Mouse (Mus musculus): ENCODE data around the gene Peli1. TPM values are rescaled to one million over a fixed set of nuclear protein-coding genes. Genes with fewer than 3 reads are reported as not detected.
"Not testable (repeated sequence)": the region's sequence is repeated elsewhere in the genome, so short reads cannot be mapped to it uniquely, and the experiment has no call there.

Gene Peli1
- polyA plus RNA-seq, 1 experiment = 9.1 TPM

DNA sequence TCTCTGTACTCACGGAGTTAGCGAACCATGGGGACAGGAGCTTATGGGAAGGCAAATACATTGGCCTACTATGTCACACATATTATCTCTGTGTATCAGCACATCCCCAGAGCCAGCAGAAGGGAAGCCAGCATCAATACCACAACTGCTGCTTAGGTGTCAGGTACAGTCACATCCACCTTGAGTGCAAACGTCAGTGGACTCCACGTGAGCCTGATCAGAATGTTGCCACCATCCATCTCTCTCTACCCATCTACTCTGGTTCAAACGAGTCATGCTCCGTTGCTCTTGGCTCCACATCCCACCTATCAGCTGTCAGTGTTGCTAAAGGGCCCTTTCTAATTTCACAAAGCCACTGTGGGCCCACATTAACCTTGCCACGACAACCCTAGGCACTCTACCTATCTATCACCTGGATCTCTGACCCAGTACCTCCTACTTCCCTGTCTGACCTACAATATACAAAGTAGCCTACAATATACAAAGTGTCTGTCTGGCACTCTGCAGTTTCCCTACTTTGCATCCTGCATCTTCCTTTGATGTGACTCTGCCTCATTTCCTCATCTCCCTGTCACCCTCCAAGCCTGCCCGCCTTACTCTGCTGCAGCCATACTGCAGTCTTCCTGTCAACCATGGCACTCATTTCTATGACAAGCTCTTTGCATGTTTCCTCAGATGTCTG is 73.4 kb downstream of the Peli1 start:
- no peak for TF ChIP-seq POLR2A (IDR thresholded peaks at IDR 0.05; ENCODE audit: borderline replicate concordance, control insufficient read depth, low read depth, low read length)
- no peak for TF ChIP-seq CTCF (IDR thresholded peaks at IDR 0.05; ENCODE audit: control insufficient read depth, insufficient read depth, low read length)
- Histone ChIP-seq H3K4me3 (replicated peaks; ENCODE audit: control insufficient read depth, low read depth, low read length) (no peak overlapping the region), H3K4me1 (ENCODE audit: control insufficient read depth, insufficient read depth, low read length) (no peaks in the 10 kb centered on the region; the same call in 1 of the 2 replicates), H3K27ac (ENCODE audit: control insufficient read depth, insufficient read depth, low read depth, low read length, poor library complexity) (no peak overlapping the region)
- WGBS = 76% methylated on average over 8 of the region's 8 CpGs

DNA sequence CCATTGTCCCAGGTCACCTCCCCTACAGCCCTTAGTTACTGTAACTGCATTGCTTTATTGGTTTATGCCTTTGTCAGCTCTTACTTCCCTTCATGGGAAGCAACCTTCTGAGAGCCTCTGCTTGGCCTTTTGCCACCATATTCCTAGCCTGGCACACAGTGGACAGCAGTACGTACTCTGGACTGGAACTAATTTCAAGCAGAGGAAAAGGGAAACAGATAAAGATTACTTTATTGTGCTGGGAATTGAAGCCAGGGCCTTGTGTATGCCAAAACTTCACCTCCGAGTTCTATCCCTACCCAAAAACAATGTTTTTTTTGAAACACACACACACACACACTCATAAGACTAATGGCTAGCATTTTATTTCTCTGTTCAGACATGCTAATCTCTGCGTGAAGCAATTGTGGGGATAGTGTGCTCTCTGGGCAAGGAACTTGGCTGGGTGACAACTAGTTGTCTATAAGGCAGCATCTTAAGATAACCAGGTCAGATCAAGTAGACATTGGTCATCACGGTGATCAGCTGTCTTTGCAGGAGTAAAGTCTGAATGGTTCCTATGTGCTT is 74.0 kb downstream of the Peli1 start:
- no peak overlapping the region for H3K4me3 ChIP-seq (replicated peaks; ENCODE audit: control insufficient read depth, low read depth, low read length)
- TF ChIP-seq POLR2A (IDR thresholded peaks at IDR 0.05; ENCODE audit: borderline replicate concordance, control insufficient read depth, low read depth, low read length) (no peak), CTCF (IDR thresholded peaks at IDR 0.05; ENCODE audit: control insufficient read depth, insufficient read depth, low read length) (no peak)
- 73% methylated on average over 4 of the region's 4 CpGs for WGBS
- H3K27ac ChIP-seq (ENCODE audit: control insufficient read depth, insufficient read depth, low read depth, low read length, poor library complexity) = no peak overlapping the region
- no peaks in the 10 kb centered on the region; the same call in 1 of the 2 replicates for H3K4me1 ChIP-seq (ENCODE audit: control insufficient read depth, insufficient read depth, low read length)

DNA sequence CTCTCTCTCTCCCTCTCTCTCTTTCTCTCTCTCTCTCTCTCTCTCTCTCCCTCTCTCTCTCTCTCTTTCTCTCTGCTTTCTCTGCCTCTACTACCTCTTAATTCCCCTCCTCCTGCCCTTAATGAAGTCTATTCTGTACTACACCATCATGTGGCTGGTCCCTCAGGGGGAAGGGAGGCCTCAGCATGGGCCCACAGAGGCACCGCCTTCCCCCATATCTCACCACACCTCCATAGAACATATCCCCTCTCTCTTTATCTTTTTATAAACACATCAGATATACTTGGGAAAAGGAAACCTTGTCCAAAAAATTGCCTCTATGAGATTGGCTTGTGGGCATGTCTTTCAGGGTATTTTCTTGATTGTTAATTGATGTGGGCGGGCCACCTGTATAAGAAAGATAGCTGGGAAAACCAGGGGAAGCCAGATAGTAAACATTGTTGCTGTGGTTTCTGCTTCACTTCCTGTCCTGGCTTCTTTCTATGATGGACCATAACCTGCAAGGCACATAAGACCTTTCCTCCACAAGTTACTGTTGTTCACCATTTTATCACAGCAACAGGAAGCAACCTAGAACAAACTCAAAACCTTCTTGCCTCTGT is 75.5 kb downstream of the Peli1 start:
- no peaks in the 10 kb centered on the region; the same call in 1 of the 2 replicates for H3K4me1 ChIP-seq (ENCODE audit: control insufficient read depth, insufficient read depth, low read length)
- no peak overlapping the region for H3K27ac ChIP-seq (ENCODE audit: control insufficient read depth, insufficient read depth, low read depth, low read length, poor library complexity)
- WGBS = 61% methylated on average over 2 of the region's 2 CpGs
- TF ChIP-seq CTCF (IDR thresholded peaks at IDR 0.05; ENCODE audit: control insufficient read depth, insufficient read depth, low read length) (no peak), POLR2A (IDR thresholded peaks at IDR 0.05; ENCODE audit: borderline replicate concordance, control insufficient read depth, low read depth, low read length) (no peak)
- H3K4me3 ChIP-seq (replicated peaks; ENCODE audit: control insufficient read depth, low read depth, low read length) = no peak overlapping the region

DNA sequence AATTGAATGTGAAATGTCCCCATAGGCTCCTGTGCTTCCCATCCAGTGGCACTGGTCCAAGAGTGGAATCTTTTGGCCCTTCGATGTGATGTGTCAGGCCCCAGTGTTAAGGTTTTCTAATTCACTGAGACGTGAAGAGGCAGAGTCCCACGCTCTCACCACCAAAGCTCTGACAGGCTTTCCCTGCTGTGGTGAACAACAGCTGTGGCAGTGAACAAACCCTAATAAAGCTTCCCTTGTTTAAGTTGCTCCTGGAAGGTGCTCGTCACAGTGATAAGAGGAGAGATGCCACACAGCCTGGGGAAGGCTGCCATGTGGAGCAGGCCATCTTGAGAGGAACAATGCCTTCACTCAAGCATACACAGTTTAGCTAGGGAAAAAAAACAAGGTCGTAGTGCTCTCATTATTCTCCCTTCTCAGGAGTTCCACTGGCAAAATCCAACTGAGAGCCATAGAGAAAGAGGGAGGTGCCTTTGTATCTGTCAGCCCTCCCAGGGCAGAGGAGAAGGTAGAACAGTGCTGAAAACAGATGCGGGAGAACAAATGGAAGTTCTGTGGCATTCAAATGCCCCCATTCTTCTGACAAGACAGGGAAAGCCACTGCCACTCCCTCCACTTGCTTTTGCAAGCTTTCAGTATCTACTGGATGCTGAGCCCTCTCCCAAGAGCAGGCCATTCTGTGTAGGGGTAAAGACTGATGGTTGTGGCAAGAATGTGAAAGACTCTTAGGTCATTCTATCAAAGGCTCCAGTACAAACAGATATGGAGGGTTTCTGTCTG is 77.9 kb downstream of the Peli1 start:
- Histone ChIP-seq H3K4me3 (replicated peaks; ENCODE audit: control insufficient read depth, low read depth, low read length) (no peak overlapping the region), H3K4me1 (ENCODE audit: control insufficient read depth, insufficient read depth, low read length) (peaks cover 1% of the 10 kb centered on the region; the same call in 1 of the 2 replicates), H3K27ac (ENCODE audit: control insufficient read depth, insufficient read depth, low read depth, low read length, poor library complexity) (no peak overlapping the region)
- no peak for TF ChIP-seq POLR2A (IDR thresholded peaks at IDR 0.05; ENCODE audit: borderline replicate concordance, control insufficient read depth, low read depth, low read length)
- TF ChIP-seq CTCF (IDR thresholded peaks at IDR 0.05; ENCODE audit: control insufficient read depth, insufficient read depth, low read length) = no peak
- WGBS = 84% methylated on average over 6 of the region's 6 CpGs

GRCm38 (mm10) chr11:21169608-21169860 is 78.4 kb downstream of the Peli1 start:
- 94% methylated on average over 1 of the region's 1 CpGs for WGBS
- not testable (repeated sequence) for H3K4me3 ChIP-seq (replicated peaks; ENCODE audit: control insufficient read depth, low read depth, low read length); H3K4me1 ChIP-seq (ENCODE audit: control insufficient read depth, insufficient read depth, low read length); H3K27ac ChIP-seq (ENCODE audit: control insufficient read depth, insufficient read depth, low read depth, low read length, poor library complexity)

- Histone ChIP-seq H3K4me3 (replicated peaks; ENCODE audit: control insufficient read depth, low read depth, low read length) (no peak overlapping the region), H3K27ac (ENCODE audit: control insufficient read depth, insufficient read depth, low read depth, low read length, poor library complexity) (no peak overlapping the region), H3K4me1 (ENCODE audit: control insufficient read depth, insufficient read depth, low read length) (peaks cover 1% of the 10 kb centered on the region; the same call in 1 of the 2 replicates)
- 76% methylated on average over 3 of the region's 3 CpGs for WGBS
- TF ChIP-seq CTCF (IDR thresholded peaks at IDR 0.05; ENCODE audit: control insufficient read depth, insufficient read depth, low read length) = no peak
- TF ChIP-seq POLR2A (IDR thresholded peaks at IDR 0.05; ENCODE audit: borderline replicate concordance, control insufficient read depth, low read depth, low read length) = no peak
Observed at GRCm38 (mm10) chr11:21172281-21172680, 81.2 kb downstream of the Peli1 start.

- WGBS = 67% methylated on average over 6 of the region's 6 CpGs
- H3K4me3 ChIP-seq (replicated peaks; ENCODE audit: control insufficient read depth, low read depth, low read length) = no peak overlapping the region
- TF ChIP-seq CTCF (IDR thresholded peaks at IDR 0.05; ENCODE audit: control insufficient read depth, insufficient read depth, low read length) (no peak), POLR2A (IDR thresholded peaks at IDR 0.05; ENCODE audit: borderline replicate concordance, control insufficient read depth, low read depth, low read length) (no peak)
- peaks cover 1% of the 10 kb centered on the region; the same call in 1 of the 2 replicates for H3K4me1 ChIP-seq (ENCODE audit: control insufficient read depth, insufficient read depth, low read length)
- peak overlapping the region; percentile 79; the same call in 1 of the 2 replicates for H3K27ac ChIP-seq (ENCODE audit: control insufficient read depth, insufficient read depth, low read depth, low read length, poor library complexity)
Observed at GRCm38 (mm10) chr11:21173926-21174325, 82.8 kb downstream of the Peli1 start.

DNA sequence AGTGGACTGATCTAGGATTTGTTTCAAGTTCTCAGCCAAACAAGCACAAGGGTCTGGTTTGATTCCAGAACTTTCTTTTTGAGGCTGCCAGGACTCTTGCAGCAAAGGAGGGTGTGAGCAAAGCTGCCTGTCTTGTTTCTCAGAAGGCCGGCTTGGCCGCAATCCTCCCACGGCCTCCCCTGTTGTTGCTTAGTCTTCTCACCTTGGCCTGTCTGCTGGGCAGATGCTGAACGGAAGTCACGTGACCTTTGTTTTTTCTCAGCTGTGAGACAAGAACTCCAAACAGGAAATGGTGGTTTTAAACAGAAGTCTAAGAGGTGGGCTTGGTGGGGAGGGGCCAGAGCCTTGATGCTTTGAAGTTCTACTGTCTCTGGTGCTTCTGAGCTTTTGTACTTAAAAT is 83.3 kb downstream of the Peli1 start:
- WGBS = 3% methylated on average over 5 of the region's 5 CpGs
- 0 out of 2 replicates have a peak, but pooled peaks have one; percentile 27 for TF ChIP-seq POLR2A (IDR thresholded peaks at IDR 0.05; ENCODE audit: borderline replicate concordance, control insufficient read depth, low read depth, low read length)
- TF ChIP-seq CTCF (IDR thresholded peaks at IDR 0.05; ENCODE audit: control insufficient read depth, insufficient read depth, low read length) = no peak
- Histone ChIP-seq H3K4me1 (ENCODE audit: control insufficient read depth, insufficient read depth, low read length) (peaks cover 1% of the 10 kb centered on the region; the same call in 1 of the 2 replicates), H3K4me3 (replicated peaks; ENCODE audit: control insufficient read depth, low read depth, low read length) (no peak overlapping the region), H3K27ac (ENCODE audit: control insufficient read depth, insufficient read depth, low read depth, low read length, poor library complexity) (peak overlapping the region; percentile 79)
